Mouse (Mus musculus) lung, postnatal 0 days (tissue): ENCODE data around the gene Hoxa3.

Experiments
- CTCF ChIP-seq: IDR thresholded peaks from 2 replicates; pipeline ENCODE4 v1.5.1; 2016; ENCODE audit warnings: antibody characterized with exemption, mild to moderate bottlenecking
- EP300 ChIP-seq: IDR thresholded peaks from 2 replicates; pipeline ENCODE4 v1.6.1; 2016; ENCODE audit warnings: antibody characterized with exemption, mild to moderate bottlenecking, control low read depth

- no peak for TF ChIP-seq CTCF
- no peak for TF ChIP-seq EP300
Observed at GRCm38 (mm10) chr6:52196811-52197210, 16.3 kb downstream of the Hoxa3 start.
